Mouse (Mus musculus) olfactory bulb, adult 2 months (tissue): Measurements from ENCODE around the gene Ptgir.

Experiments
- CTCF ChIP-seq: fragments of 200-500 bp; IDR thresholded peaks from 2 replicates; pipeline ENCODE4 v1.5.1; 2012; ENCODE audit warnings: low read depth, mild to moderate bottlenecking, low read length, moderate library complexity; ENCODE audit not compliant: insufficient read depth
- POLR2A ChIP-seq: fragments of 200-500 bp; IDR thresholded peaks from 2 replicates; pipeline ENCODE4 v1.6.1; 2012; ENCODE audit warnings: mild to moderate bottlenecking, low read depth, low read length, moderate library complexity; ENCODE audit not compliant: insufficient read depth

GRCm38 (mm10) chr7:16918670-16919069 lies 12.4 kb downstream of the Ptgir start:
- no peak for TF ChIP-seq POLR2A
- no peak for TF ChIP-seq CTCF
